Mouse (Mus musculus): ENCODE measurements around the gene Pip5kl1.

Pip5kl1 gene

DNA sequence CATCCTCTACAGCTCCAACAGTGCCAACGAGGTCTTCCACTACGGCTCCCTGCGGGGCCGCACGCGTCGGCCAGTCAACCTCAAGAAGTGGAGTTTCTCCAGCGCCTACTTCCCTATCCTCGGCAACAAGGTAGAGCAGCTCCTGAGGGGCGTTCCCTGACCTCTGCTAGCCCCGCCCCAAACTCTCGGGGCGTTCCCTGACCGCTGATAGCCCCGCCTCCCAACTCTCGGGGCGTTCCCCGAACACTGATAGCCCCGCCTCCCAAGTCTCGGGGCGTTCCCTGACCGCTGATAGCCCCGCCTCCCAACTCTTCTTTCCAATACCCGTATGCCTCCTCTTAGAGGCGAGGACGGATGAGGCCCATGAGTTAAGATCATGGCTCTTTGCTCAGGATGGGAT is 37.7 kb downstream of the Pip5kl1 start:
- ATAC-seq (ENCODE audit: low TSS enrichment) = no peak

DNA sequence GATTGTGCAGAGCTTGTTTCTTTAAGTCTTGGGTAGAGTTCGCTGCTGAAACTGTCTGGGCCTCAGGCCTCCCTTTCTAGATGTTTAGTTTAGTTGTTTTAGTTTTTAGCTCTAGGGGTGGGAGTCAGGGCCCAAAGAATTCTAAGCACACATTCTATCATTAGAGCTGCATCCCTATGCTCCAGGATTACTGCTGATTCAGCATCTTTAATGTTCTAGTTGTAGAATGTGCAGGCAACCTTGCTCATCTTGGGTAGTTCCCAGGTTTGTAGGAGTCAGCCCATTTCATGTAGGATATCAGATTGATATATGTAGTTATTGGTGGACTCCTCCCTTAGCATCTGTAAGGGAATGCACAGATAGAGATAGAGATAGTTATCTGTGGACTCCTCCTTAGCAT is 42.5 kb downstream of the Pip5kl1 start:
- ATAC-seq (ENCODE audit: low TSS enrichment) = no peak

- ATAC-seq (ENCODE audit: low TSS enrichment) = no peak
These were observed 43.0 kb downstream of the Pip5kl1 start for GRCm38 (mm10) chr2:32617601-32618000.

GRCm38 (mm10) chr2:32618051-32618450 is 43.5 kb downstream of the Pip5kl1 start:
- no peak for ATAC-seq (ENCODE audit: low TSS enrichment)

DNA sequence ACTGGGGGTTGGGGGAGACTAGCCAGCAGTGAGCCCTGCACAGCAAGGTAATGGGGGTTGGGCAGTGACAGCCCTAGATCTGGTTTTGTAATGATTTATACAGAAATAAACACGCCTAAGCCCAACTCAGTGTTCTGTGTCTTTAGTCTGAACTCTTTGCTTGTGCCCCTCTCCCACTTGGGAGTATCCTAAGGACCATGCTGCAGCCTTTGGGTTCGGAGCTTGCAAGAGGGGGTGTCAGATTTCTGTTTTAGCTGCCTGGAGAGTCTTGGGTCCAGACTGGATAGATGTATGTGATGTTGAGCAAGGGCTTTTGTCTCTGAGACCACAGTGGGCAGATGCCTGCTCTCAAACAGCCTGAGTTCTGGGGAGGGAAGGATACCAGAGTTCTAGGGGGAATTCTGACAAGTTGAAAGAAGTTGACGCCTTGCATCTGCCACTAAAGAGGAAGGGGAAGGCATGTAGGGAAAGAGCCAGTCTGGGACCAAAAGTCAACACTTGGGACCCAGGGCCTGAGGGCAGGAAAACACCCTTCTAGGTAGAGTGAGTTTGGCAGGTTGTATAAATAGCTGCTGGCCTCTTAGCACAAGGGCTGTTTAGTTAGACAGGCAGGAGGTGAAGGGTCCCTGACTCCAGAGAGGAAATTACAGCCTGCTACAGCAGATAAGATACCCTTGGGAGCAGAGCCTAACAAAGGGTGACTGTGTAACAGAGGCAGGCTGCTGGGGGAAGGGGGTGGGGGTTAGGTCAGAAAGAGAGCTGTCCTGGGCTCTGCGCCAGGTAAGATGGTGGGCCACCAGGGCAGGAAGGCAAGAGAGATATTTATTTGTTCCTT is 46.3 kb downstream of the Pip5kl1 start:
- ATAC-seq (ENCODE audit: low TSS enrichment) = no peak

- ATAC-seq (ENCODE audit: low TSS enrichment) = no peak
These were observed 46.9 kb downstream of the Pip5kl1 start, which contains the start of gene Ak1 for GRCm38 (mm10) chr2:32621517-32621859. TSS of gene Ak1 (plus strand) at chr2:32621758.

DNA sequence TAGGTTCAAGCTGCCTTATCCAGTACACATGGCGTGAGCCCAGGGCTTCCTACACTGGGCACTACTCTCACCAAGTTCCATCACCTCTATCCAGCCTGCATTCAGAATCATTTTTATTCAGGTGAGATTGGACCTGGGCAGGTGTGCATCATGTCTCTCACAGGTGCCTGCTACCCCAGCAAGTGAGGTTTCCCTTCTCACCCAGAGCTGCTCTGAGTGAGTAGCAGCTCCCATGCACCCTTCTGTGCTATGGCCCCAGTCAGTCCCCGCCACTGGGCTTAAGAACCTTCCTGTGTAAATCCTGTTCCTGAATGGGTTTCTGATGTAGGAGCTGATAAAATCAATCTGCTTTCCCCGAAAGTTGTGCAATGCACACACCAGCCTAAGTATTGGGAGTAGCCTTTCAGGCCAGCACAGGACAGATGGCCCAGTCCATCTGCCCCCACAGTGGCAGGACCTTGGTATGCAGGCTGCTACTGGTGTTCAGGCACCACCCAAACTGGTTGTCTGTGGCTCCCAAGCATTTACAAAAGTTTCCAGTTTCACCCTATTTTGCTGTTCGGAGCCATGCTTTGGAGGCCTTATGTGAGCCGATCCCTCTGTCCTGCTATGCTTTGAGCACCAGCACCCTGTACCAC is 49.6 kb downstream of the Pip5kl1 start:
- no peak for ATAC-seq (ENCODE audit: low TSS enrichment)

- peak; percentile 81 for ATAC-seq (ENCODE audit: low TSS enrichment)
These were observed 50.7 kb downstream of the Pip5kl1 start for GRCm38 (mm10) chr2:32625212-32625872.

- ATAC-seq (ENCODE audit: low TSS enrichment) = peak; percentile 13; the same call in 1 of the 2 replicates
These were observed 51.5 kb downstream of the Pip5kl1 start for GRCm38 (mm10) chr2:32625873-32626694.

- ATAC-seq (ENCODE audit: low TSS enrichment) = no peak
These were observed 52.9 kb downstream of the Pip5kl1 start for GRCm38 (mm10) chr2:32627266-32628043.

DNA sequence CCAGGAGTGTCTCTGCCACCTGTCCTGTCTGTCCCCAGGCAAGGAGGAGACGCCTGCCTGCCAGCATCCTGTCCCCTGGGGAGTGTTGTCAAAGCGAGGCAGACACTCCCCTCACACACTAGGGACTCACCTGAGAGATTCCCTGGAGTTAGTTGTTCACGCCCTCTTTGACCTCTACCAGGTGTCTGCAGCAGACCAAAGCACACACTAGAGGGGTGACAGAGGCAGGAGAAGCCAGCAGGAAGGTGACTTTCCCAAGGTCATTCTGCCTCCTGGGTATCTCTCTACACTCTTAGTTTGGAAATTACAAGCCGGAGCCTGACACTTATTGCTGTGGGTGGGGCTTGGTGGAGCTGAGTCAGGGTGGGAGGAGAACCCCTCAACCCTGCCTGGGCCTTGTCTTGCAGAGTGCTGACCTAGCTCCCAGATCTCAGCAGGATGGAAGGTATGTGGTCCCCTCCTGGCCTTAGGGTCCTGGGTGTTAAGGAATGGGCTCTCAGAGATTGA is 53.5 kb downstream of the Pip5kl1 start:
- ATAC-seq (ENCODE audit: low TSS enrichment) = no peak

- no peak for ATAC-seq (ENCODE audit: low TSS enrichment)
These were observed 54.1 kb downstream of the Pip5kl1 start for GRCm38 (mm10) chr2:32628729-32629128.

DNA sequence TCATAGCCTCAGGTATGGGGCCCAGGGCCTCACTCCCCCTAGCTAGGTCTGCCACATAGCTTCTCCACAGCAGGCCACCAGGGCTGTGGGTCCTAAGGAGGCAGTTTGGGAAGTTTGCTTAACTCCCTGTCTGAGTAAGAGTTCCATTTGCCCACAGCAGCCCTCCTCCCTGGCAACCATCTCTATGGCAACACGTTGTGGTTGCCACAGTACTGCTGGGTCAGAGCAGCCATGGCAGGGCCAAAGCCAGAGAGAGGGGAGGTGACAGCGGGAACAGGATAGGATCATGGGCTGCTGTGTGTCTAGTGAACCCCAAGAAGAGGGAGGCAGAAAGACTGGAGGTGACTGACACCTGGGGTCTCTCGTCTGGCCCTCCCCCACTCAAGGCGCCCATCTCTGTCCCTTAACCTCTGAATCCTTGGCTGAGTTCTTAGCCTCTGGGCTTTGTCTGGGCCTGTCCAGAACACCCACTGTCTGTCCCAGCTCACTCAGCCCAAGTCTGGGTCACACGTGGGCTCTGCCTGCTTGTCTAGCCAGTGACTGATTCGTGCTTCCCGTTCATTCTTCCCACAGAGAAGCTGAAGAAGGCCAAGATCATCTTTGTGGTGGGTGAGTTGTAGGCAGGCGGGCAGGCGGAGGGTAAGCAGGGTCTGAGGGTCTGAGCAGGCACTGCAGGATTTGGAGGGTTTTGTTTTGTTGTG is 54.8 kb downstream of the Pip5kl1 start:
- no peak for ATAC-seq (ENCODE audit: low TSS enrichment)

DNA sequence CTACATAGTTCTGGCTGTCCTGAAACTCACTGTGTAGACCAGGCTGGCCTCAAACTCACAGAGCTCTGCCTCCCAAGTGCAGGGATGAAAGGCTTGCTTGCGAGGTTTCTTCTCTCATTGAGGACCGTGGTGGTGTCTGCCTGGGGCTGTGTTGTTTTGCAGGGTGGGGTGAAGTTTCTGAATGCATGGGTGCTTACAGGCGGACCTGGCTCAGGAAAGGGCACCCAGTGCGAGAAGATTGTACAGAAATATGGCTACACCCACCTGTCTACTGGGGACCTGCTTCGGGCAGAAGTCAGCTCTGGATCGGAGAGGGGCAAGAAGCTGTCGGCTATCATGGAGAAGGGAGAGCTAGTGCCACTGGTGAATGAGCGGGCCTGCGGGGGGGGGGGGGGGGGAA is 55.4 kb downstream of the Pip5kl1 start:
- no peak for ATAC-seq (ENCODE audit: low TSS enrichment)

DNA sequence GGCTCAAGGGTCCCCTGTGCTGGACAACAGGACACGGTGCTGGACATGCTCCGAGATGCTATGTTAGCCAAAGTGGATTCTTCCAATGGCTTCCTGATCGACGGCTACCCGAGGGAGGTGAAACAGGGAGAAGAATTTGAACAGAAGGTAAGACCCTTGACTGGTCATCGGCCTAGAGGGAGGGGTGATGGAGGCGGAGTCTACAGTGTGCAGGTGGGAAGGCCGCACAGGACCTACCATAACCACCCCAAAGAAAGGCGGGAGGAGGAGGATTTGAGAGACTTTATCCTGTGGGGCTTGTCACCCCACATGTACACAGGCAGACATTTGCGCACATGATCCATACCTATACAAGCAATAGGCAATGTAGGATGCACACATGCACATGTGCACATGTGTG is 56.4 kb downstream of the Pip5kl1 start:
- ATAC-seq (ENCODE audit: low TSS enrichment) = no peak

DNA sequence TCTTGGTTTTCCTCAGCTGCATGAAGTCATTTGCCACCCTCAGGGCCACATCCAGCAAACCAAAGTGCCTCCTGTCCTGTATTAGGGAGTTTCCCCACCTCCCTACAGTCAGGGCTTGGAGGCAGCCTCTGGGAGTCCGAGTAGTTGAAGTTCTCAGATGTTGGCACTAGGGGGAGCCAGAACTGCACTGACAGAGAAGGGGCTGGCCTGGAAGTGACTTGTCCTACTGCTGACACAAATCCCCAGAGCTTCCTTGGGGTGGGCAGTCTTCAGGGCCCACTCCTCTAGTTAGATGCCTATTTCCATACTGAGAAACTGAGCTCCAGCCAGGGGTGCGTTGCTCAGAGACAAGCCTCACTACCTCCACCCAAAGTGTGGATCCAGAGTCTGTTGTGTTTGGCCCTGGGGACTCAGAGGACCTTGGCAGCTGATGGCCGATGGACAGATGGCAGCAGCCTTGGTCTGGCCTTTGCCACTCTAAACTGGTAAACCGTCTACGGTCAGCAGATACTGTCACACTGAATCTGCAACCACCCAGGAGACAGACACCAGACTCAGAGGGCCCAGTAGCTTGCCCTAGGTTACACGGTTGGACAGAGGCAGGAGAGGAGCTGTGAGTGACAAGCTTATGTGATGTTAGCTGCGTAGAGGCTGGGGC is 57.3 kb downstream of the Pip5kl1 start:
- ATAC-seq (ENCODE audit: low TSS enrichment) = peak; percentile 55; the same call in 1 of the 2 replicates

Data from frontal cortex, adult (tissue).